ENCODE assay signal across 9 mouse cellular contexts in genomic region chr11:33932386-33933111, GRCm38 (mm10). TPM values are rescaled to one million over a fixed set of nuclear protein-coding genes. Genes with fewer than 3 reads are reported as not detected.
DNase-seq lines count a peak whose midpoint lies in the region; ATAC-seq and TF ChIP-seq lines count a peak whose summit lies in the region.
"Had no signal": no experiment of that assay in that cellular context is flagged by ENCODE, and none has a peak within 500 bp of the region (broad histone marks: within the 10 kb centered on the region; RNA-seq: fewer than 3 reads in every experiment).

No protein-coding gene starts in this region.

- peaks cover 11% of the 10 kb centered on the region; the same call in 1 of the 2 replicates for H3K27me3 ChIP-seq in heart, postnatal 0 days (ENCODE audit: control insufficient read depth, insufficient read depth, low read length)
- no peaks in the 10 kb centered on the region for H3K27me3 ChIP-seq in liver, embryonic 16.5 days (ENCODE audit: control insufficient read depth, insufficient read depth, low read depth, low read length)

- TF ChIP-seq EP300 in heart, postnatal 0 days (IDR thresholded peaks at IDR 0.05; ENCODE audit: low read depth), result no peak

- H3K4me2 ChIP-seq in heart, postnatal 0 days (ENCODE audit: low read depth, low read length), result peak overlapping the region; percentile 33
- H3K4me2 ChIP-seq in liver, embryonic 16.5 days (ENCODE audit: low read depth, low read length), result peak overlapping the region; percentile 5; the same call in 1 of the 2 replicates
- H3K4me2 ChIP-seq: embryonic facial prominence, embryonic 13.5 days had no signal

- no peak; the same call in 1 of the 2 replicates for ATAC-seq in heart, postnatal 0 days (ENCODE audit: insufficient read depth, low read depth)
- ATAC-seq in liver, embryonic 16.5 days (ENCODE audit: low read depth), result no peak

- no peak for DNase-seq in heart, postnatal 0 days (ENCODE audit: low spot score)
- no peak for DNase-seq in heart, postnatal 36 days
- DNase-seq in urinary bladder, postnatal 14 days (ENCODE audit: low spot score), result peak; percentile 15
- no peak for DNase-seq in urinary bladder, adult 18-20 months (ENCODE audit: low spot score in 2 of 2)
- peak; percentile 29 for DNase-seq in thymus, postnatal 4 days
- no peak for DNase-seq in urinary bladder, postnatal 25 days (ENCODE audit: low spot score)
- DNase-seq in adrenal gland, adult (ENCODE audit: inconsistent age in 2 of 2, low spot score in 1 of 2), result no peak

- intact Hi-C loops in heart, postnatal 36 days (cut with DNase I), result no loop called here

- WGBS in heart, postnatal 0 days, result 53% methylated on average over 18 of the region's 18 CpGs
- 37% methylated on average over 18 of the region's 18 CpGs for WGBS in liver, embryonic 16.5 days (ENCODE audit: insufficient replicate concordance)

- H3K4me3 ChIP-seq in heart, postnatal 0 days (ENCODE audit: low read depth, low read length), result no peak overlapping the region; the same call in 1 of the 2 replicates
- H3K4me3 ChIP-seq in liver, embryonic 16.5 days (ENCODE audit: low read depth, low read length), result no peak overlapping the region
- H3K4me3 ChIP-seq: embryonic facial prominence, embryonic 13.5 days had no signal

- 0 out of 2 replicates have a peak, but pooled peaks cover 6% of the 10 kb centered on the region for H3K4me1 ChIP-seq in heart, postnatal 0 days (ENCODE audit: control insufficient read depth, insufficient read depth)
- no peaks in the 10 kb centered on the region; the same call in 1 of the 2 replicates for H3K4me1 ChIP-seq in liver, embryonic 16.5 days (ENCODE audit: control insufficient read depth, low read depth, low read length)
- H3K4me1 ChIP-seq: embryonic facial prominence, embryonic 13.5 days had no signal

- TF ChIP-seq CTCF in heart, postnatal 0 days (IDR thresholded peaks at IDR 0.05; ENCODE audit: low read depth), result no peak

- H3K27ac ChIP-seq in heart, postnatal 0 days (ENCODE audit: low read depth), result no peak overlapping the region
- H3K27ac ChIP-seq in liver, embryonic 16.5 days (ENCODE audit: low read length), result no peak overlapping the region
- H3K27ac ChIP-seq: embryonic facial prominence, embryonic 13.5 days had no signal

- H3K36me3 ChIP-seq in heart, postnatal 0 days (replicated peaks; ENCODE audit: control insufficient read depth, insufficient read depth, low read length), result no peaks in the 10 kb centered on the region
- H3K36me3 ChIP-seq in liver, embryonic 16.5 days (ENCODE audit: control insufficient read depth, insufficient read depth), result no peaks in the 10 kb centered on the region
- H3K36me3 ChIP-seq: embryonic facial prominence, embryonic 13.5 days had no signal

- H3K9ac ChIP-seq in heart, postnatal 0 days (replicated peaks; ENCODE audit: low read depth, low read length), result 0 out of 2 replicates have a peak overlapping the region, but pooled peaks have one; percentile 13
- no peak overlapping the region for H3K9ac ChIP-seq in liver, embryonic 16.5 days (ENCODE audit: low read depth, low read length)
- H3K9ac ChIP-seq: embryonic facial prominence, embryonic 13.5 days had no signal

- no peaks in the 10 kb centered on the region for H3K9me3 ChIP-seq in heart, postnatal 0 days (replicated peaks; ENCODE audit: control insufficient read depth, low read length)
- H3K9me3 ChIP-seq in liver, embryonic 16.5 days (replicated peaks; ENCODE audit: control insufficient read depth, low read length), result no peaks in the 10 kb centered on the region
- H3K9me3 ChIP-seq: embryonic facial prominence, embryonic 13.5 days had no signal

RNA-seq across cellular contexts. Expression of gene Kcnmb1, which starts 30.3 kb away (rescaled TPM):
- total RNA-seq in heart, postnatal 0 days (2014; rRNA removed; ENCODE audit: low replicate concordance), result 1.5 and 1.6 TPM in 2 replicates
- polyA plus RNA-seq in heart, postnatal 0 days (2015; fragmentation: Nextera tagmentation; extraction: Ambion mirVana), result 0.41 and 0.44 TPM in 2 replicates
- under 1 TPM; 0.84 to 0.97 TPM for total RNA-seq in heart, postnatal 36 days (2021)
- polyA plus RNA-seq in liver, embryonic 16.5 days (2015; fragmentation: Nextera tagmentation; extraction: Ambion mirVana), result 0.06 and 0.09 TPM in 2 replicates

Comparison
In these comparisons a context has a peak if more than half of its experiments do, and no peak if none do; other contexts are left out.
1. DNase-seq: peak in urinary bladder, postnatal 14 days (single experiment) and thymus, postnatal 4 days (single experiment); none in heart, postnatal 0 days (single experiment), heart, postnatal 36 days (0 of 2), urinary bladder, adult 18-20 months (0 of 2), urinary bladder, postnatal 25 days (single experiment) and adrenal gland, adult (0 of 2).